Mouse (Mus musculus): ENCODE measurements around the gene Tspan32.

Gene Tspan32

GRCm38 (mm10) chr7:143004727-143005343 lies at the start of gene Tspan32:
Tspan32 (plus strand) TSS chr7:143005046.
- DNase-seq (ENCODE audit: low spot score in 2 of 2): no peak

GRCm38 (mm10) chr7:142956018-142956417 lies 48.8 kb upstream of the Tspan32 start:
- DNase-seq (ENCODE audit: low spot score in 2 of 2): no peak

- no peak for DNase-seq (ENCODE audit: low spot score in 2 of 2)
Measured at GRCm38 (mm10) chr7:142958817-142959216, 46.0 kb upstream of the Tspan32 start.

GRCm38 (mm10) chr7:142959752-142960151 lies 45.1 kb upstream of the Tspan32 start:
- no peak for DNase-seq (ENCODE audit: low spot score in 2 of 2)

- DNase-seq (ENCODE audit: low spot score in 2 of 2): peak; percentile 60 to 68
Measured at GRCm38 (mm10) chr7:142967414-142967883, 37.4 kb upstream of the Tspan32 start.

- peak in 1 of 2 experiments; percentile 50 for DNase-seq (ENCODE audit: low spot score in 2 of 2)
Measured at GRCm38 (mm10) chr7:142967884-142968808, 36.7 kb upstream of the Tspan32 start.

- peak; percentile 27 to 62 for DNase-seq (ENCODE audit: low spot score in 2 of 2)
Measured at GRCm38 (mm10) chr7:142968809-142969511, 35.9 kb upstream of the Tspan32 start, which contains the start of gene Ascl2. Ascl2 (minus strand) TSS chr7:142969264.

GRCm38 (mm10) chr7:142981908-142982307 lies 22.9 kb upstream of the Tspan32 start:
- no peak for DNase-seq (ENCODE audit: low spot score in 2 of 2)

- DNase-seq (ENCODE audit: low spot score in 2 of 2): no peak
Measured at GRCm38 (mm10) chr7:142985146-142985545, 19.7 kb upstream of the Tspan32 start.

GRCm38 (mm10) chr7:142987718-142988117 lies 17.1 kb upstream of the Tspan32 start:
- no peak for DNase-seq (ENCODE audit: low spot score in 2 of 2)

GRCm38 (mm10) chr7:142995004-142995403 lies 9.8 kb upstream of the Tspan32 start:
- DNase-seq (ENCODE audit: low spot score in 2 of 2): no peak

- no peak for DNase-seq (ENCODE audit: low spot score in 2 of 2)
Measured at GRCm38 (mm10) chr7:142995630-142996338, 9.1 kb upstream of the Tspan32 start.

GRCm38 (mm10) chr7:142996998-142997397 lies 7.8 kb upstream of the Tspan32 start:
- DNase-seq (ENCODE audit: low spot score in 2 of 2): no peak

- no peak for DNase-seq (ENCODE audit: low spot score in 2 of 2)
Measured at GRCm38 (mm10) chr7:142997403-142998150, 7.3 kb upstream of the Tspan32 start.

- no peak for DNase-seq (ENCODE audit: low spot score in 2 of 2)
Measured at GRCm38 (mm10) chr7:143002679-143003078, 2.2 kb upstream of the Tspan32 start.

GRCm38 (mm10) chr7:143005344-143006096 lies 674 bp downstream of the Tspan32 start:
- no peak for DNase-seq (ENCODE audit: low spot score in 2 of 2)

- DNase-seq (ENCODE audit: low spot score in 2 of 2): no peak
Measured at GRCm38 (mm10) chr7:143006097-143006755, 1.4 kb downstream of the Tspan32 start.

GRCm38 (mm10) chr7:143006756-143007598 lies 2.1 kb downstream of the Tspan32 start:
- DNase-seq (ENCODE audit: low spot score in 2 of 2): no peak
